Mouse (Mus musculus): ENCODE data around the gene Cyp4x1. TPM values are rescaled to one million over a fixed set of nuclear protein-coding genes. Genes with fewer than 3 reads are reported as not detected.

Cyp4x1 gene
- polyA plus RNA-seq, 1 experiment = 0.38 TPM

DNA sequence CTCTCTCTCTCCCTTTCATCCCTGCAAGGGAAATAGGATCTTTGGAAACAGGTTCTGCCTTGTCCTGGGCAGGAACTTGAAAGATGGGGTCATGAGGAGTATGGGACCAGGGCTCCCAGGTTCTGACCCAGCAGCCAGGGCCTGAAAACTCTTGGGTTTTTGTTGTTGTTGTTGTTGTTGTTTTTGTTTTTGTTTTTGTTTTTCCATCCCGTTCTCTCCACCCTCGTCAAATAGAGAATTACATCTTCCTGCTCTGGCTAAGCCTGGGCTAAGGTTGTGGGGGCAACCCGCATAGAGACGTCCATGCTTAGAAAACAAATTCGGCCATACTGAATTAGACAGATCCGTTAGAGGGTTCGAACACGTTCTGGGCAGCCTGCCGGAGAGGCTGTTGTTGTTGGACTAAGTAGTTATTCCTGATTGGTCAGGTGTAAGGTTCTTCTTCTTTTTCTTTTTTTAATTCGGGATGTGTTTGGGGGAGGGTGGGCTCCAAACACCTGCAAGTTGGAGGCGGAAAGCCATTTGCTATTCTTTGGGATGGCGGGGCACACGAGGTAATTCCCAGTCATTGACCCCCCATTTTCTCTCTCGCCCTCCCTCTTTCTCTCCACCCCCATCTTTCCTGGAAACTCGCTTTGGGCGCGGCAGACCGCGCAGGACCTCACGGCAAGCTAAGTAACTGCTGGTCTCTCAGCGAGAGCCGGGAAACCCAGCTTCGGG lies 75.0 kb downstream of the Cyp4x1 start:
- no peaks in the 10 kb centered on the region for H3K9me3 ChIP-seq
- peaks cover 62% of the 10 kb centered on the region for H3K4me1 ChIP-seq
- peak overlapping the region; percentile 94 for H3K4me3 ChIP-seq (replicated peaks)
- no peak for TF ChIP-seq GATA1 (IDR thresholded peaks at IDR 0.05; ENCODE audit: borderline replicate concordance, low read length)
- no peak for TF ChIP-seq FLI1 (IDR thresholded peaks at IDR 0.05; ENCODE audit: low read length)
- peaks cover 40% of the 10 kb centered on the region for H3K36me3 ChIP-seq (replicated peaks; ENCODE audit: low read length)
- no peaks in the 10 kb centered on the region for H3K27me3 ChIP-seq (replicated peaks)

DNA sequence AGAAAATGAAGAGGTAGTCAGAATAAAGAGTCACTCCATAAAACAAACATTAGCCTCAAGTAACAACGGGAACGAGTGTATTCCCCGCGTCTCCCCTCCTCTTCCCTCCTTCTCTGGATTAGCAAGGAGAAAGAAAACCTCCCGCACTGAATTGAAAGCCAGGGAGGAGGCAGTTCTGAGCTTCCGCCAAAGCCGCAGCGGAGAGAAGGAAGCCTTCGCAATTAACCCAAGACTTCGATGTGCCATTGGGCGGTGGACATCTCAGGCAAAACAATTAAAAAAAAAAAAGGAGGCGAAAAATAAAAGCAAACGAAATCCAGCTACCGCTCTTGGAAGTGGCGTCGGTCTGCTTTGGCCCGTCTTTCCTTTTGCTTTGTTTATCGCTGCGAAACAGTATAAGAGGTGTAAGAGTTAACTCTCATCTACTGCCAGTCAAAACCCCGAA lies 75.7 kb downstream of the Cyp4x1 start:
- no peak for TF ChIP-seq GATA1 (IDR thresholded peaks at IDR 0.05; ENCODE audit: borderline replicate concordance, low read length)
- TF ChIP-seq FLI1 (IDR thresholded peaks at IDR 0.05; ENCODE audit: low read length) = no peak
- peak overlapping the region; percentile 94 for H3K4me3 ChIP-seq (replicated peaks)
- H3K27me3 ChIP-seq (replicated peaks) = no peaks in the 10 kb centered on the region
- H3K36me3 ChIP-seq (replicated peaks; ENCODE audit: low read length) = peaks cover 33% of the 10 kb centered on the region
- no peaks in the 10 kb centered on the region for H3K9me3 ChIP-seq
- peaks cover 59% of the 10 kb centered on the region for H3K4me1 ChIP-seq

DNA sequence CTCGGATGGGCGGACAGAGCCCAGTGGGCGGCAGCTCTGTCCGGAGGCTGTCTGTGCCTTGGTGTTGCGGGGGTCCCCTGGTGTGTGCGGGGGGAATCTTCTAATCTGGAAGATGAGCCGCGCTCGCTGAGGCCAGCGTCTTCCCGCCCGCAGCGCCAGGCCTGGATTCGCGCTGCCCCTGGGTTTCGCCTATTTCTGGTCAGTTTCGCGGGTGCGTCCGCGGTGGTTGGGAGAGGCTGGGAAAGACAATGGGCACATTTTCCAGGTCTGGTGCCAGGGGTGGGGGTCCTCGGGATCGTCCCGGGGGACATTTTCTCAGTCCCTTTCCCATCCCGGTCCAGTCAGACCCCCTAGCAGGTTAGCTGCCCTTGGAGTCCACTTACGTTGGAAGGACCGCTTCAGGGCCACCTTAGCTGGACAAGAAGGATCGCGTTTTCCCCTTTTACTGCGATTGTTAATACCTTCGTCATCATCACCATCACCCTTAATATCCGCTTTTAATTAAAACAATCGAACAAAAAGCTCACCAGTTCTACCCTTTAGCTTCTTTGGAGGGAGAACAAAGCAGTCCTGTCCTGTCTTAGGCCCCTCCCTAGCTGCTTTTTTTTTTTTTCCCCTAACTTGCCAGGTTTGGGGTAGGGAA lies 76.3 kb downstream of the Cyp4x1 start:
- H3K9me3 ChIP-seq = no peaks in the 10 kb centered on the region
- H3K4me1 ChIP-seq = peaks cover 59% of the 10 kb centered on the region
- peaks cover 27% of the 10 kb centered on the region for H3K36me3 ChIP-seq (replicated peaks; ENCODE audit: low read length)
- H3K4me3 ChIP-seq (replicated peaks) = peak overlapping the region; percentile 94
- TF ChIP-seq FLI1 (IDR thresholded peaks at IDR 0.05; ENCODE audit: low read length) (no peak), GATA1 (IDR thresholded peaks at IDR 0.05; ENCODE audit: borderline replicate concordance, low read length) (no peak)
- H3K27me3 ChIP-seq (replicated peaks) = no peaks in the 10 kb centered on the region

DNA sequence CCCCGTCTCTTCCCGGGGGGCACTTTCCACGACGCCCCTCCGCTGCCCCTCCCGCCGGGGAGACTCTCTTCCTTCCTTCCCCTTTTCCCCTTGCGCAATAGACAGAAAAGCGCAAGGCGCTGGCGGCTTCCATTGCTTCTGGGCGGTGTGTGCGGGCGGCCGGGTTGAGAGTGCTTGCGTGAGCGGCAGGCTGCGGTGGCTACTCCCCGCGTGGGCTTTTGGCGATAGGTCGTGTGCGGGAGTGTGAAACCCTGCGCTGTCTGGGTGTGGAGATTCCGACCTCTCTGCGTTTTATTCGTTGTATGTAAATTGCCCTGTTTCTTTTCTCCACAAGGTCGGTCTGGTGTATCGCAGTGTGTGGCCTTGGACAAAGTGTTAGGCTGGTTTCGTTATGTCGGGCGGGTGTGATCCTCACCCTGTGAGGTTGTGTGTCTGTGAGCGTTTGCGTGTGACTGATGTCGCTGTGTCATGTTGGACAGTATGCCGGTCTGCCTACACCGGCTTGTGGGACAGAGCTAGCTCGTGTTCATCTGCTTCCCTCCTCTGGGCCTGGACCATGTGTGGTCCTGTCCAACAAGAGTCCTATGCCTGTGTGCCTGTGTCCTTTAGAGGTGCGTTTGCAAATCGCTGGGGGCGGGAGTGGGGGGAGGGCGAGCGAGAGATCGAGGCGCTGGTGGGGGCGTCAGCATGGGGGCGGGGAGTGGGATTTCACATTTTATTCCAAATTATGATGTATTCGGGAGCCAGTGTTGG lies 77.0 kb downstream of the Cyp4x1 start:
- H3K36me3 ChIP-seq (replicated peaks; ENCODE audit: low read length) = peaks cover 21% of the 10 kb centered on the region
- H3K27me3 ChIP-seq (replicated peaks) = no peaks in the 10 kb centered on the region
- H3K4me1 ChIP-seq = peaks cover 59% of the 10 kb centered on the region
- peak overlapping the region; percentile 94 for H3K4me3 ChIP-seq (replicated peaks)
- TF ChIP-seq FLI1 (IDR thresholded peaks at IDR 0.05; ENCODE audit: low read length) (no peak), GATA1 (IDR thresholded peaks at IDR 0.05; ENCODE audit: borderline replicate concordance, low read length) (no peak)
- no peaks in the 10 kb centered on the region for H3K9me3 ChIP-seq

DNA sequence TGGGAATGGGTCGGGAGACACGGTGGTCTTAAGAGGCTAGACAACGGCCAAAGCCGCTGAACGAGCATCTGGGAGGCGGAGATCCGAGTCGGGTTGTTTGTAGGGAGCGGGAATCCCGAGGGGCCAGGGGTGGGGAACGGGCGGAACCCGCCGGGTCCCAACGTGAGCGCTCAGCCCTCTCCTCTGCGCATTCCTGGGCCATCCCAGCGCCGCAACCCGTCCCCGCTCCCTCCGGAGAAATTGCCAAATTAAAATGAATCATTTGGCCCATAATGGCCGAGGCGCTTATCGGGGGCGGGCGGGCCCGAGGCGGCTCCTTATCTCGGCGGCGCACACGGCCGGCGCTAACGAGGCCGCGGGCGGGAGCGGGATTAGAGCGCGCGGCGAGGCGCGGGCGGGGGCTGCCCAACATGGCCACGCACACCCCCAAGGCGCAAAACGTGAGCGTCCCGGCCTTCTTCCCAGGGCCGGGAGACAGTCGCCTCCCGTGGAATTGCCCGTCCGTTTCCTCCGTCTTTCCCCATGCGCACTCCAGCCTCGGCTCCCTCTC lies 77.6 kb downstream of the Cyp4x1 start, which contains the start of gene Tal1:
Tal1 (plus strand) TSS at position 56 of the 550 bp plus-strand sequence.
- Histone ChIP-seq H3K27me3 (replicated peaks) (no peaks in the 10 kb centered on the region), H3K4me3 (replicated peaks) (peak within 1 kb of the TSS; percentile 94), H3K4me1 (peaks cover 60% of the 10 kb centered on the region), H3K9me3 (no peaks in the 10 kb centered on the region), H3K36me3 (replicated peaks; ENCODE audit: low read length) (peaks cover 17% of the 10 kb centered on the region)
- TF ChIP-seq FLI1 (IDR thresholded peaks at IDR 0.05; ENCODE audit: low read length) (no peak), GATA1 (IDR thresholded peaks at IDR 0.05; ENCODE audit: borderline replicate concordance, low read length) (0 out of 3 replicates have a peak, but pooled peaks have one; percentile 42)

Other genes with a start within 250 kb of the Cyp4x1 start
- gene Foxd2, start 225.4 kb downstream of the Cyp4x1 start, polyA plus RNA-seq (2012; ENCODE audit: insufficient read depth, low replicate concordance) = 1.9 and 5.8 TPM in 2 replicates
- gene Foxe3, start 208.3 kb downstream of the Cyp4x1 start, polyA plus RNA-seq (2012; ENCODE audit: insufficient read depth, low replicate concordance) = not detected in 2 replicates
- 12.8 and 37.9 TPM in 2 replicates for gene Cmpk1, start 147.0 kb downstream of the Cyp4x1 start, polyA plus RNA-seq (2012; ENCODE audit: insufficient read depth, low replicate concordance)
- gene Stil, start 134.1 kb downstream of the Cyp4x1 start, polyA plus RNA-seq (2012; ENCODE audit: insufficient read depth, low replicate concordance) = 0.72 TPM in 1 of 2 replicates, not detected in the other
- 106 and 219 TPM in 2 replicates for gene Tal1, start 77.9 kb downstream of the Cyp4x1 start, polyA plus RNA-seq (2012; ENCODE audit: insufficient read depth, low replicate concordance)
- 2.2 and 5.1 TPM in 2 replicates for gene Pdzk1ip1, start 45.6 kb downstream of the Cyp4x1 start, polyA plus RNA-seq (2012; ENCODE audit: insufficient read depth, low replicate concordance)
- gene Cyp4a29, start 107.8 kb upstream of the Cyp4x1 start, polyA plus RNA-seq (2012; ENCODE audit: insufficient read depth, low replicate concordance) = not detected in 2 replicates
- not detected in 2 replicates for gene Cyp4a12a, start 164.8 kb upstream of the Cyp4x1 start, polyA plus RNA-seq (2012; ENCODE audit: insufficient read depth, low replicate concordance)